Mouse (Mus musculus) liver, embryonic 14.5 days (tissue): Measurements from ENCODE around the gene Dyrk1a.

Experiments
- CTCF ChIP-seq: IDR thresholded peaks from 2 replicates; pipeline ENCODE4 v1.5.1; 2016; ENCODE audit warnings: antibody characterized with exemption, low read depth, control low read depth
- EP300 ChIP-seq: IDR thresholded peaks from 2 replicates; pipeline ENCODE4 v1.6.1; 2016; ENCODE audit warnings: antibody characterized with exemption, low read depth

GRCm38 (mm10) chr16:94659394-94659793, 89.6 kb downstream of the Dyrk1a start:
- TF ChIP-seq CTCF (no peak), EP300 (no peak)
